In genomic region chr14:105016089-105016846, GRCm38 (mm10) we compare ENCODE assay signal across 14 mouse cellular contexts.
A peak's percentile ranks its signal among the peaks of the same experiment; 100 is the strongest.
DNase-seq lines count a peak whose midpoint lies in the region; ATAC-seq and TF ChIP-seq lines count a peak whose summit lies in the region.
"Had no signal": no experiment of that assay in that cellular context is flagged by ENCODE, and none has a peak within 500 bp of the region (broad histone marks: within the 10 kb centered on the region; RNA-seq: fewer than 3 reads in every experiment).

No protein-coding gene starts in this region.

- DNase-seq in kidney, postnatal 25 days, result no peak
- peak; percentile 53 for DNase-seq in embryonic facial prominence, embryonic 14.5 days (ENCODE audit: low spot score)
- peak; percentile 63 for DNase-seq in mesoderm, embryonic 11.5 days (ENCODE audit: low read depth, low spot score)
- peak; percentile 70 for DNase-seq in retina, postnatal 1 day
- DNase-seq in right cerebral cortex, postnatal 36 days (ENCODE audit: low spot score in 2 of 2), result no peak
- no peak for DNase-seq in left cerebral cortex, adult 9 months (ENCODE audit: low spot score in 2 of 2)
- DNase-seq: cerebellum, adult 11-12 months; heart, postnatal 14 days; liver, embryonic 13.5 days; right cerebral cortex, postnatal 25 days had no signal

- peak; percentile 72 for ATAC-seq in kidney, embryonic 16.5 days (ENCODE audit: low FRiP score, low TSS enrichment)
- ATAC-seq in embryonic facial prominence, embryonic 14.5 days (ENCODE audit: low read depth), result peak; percentile 83
- ATAC-seq in intestine, postnatal 0 days, result no peak
- ATAC-seq: activated CD4-positive, CD25-positive, alpha-beta regulatory T cell, adult 4 months had no signal

- H3K27ac ChIP-seq in kidney, embryonic 16.5 days (ENCODE audit: low read length), result no peak overlapping the region
- no peak overlapping the region for H3K27ac ChIP-seq in embryonic facial prominence, embryonic 14.5 days (replicated peaks; ENCODE audit: low read depth, low read length)
- H3K27ac ChIP-seq in intestine, postnatal 0 days (ENCODE audit: low read depth, low read length), result no peak overlapping the region
- H3K27ac ChIP-seq: layer of hippocampus, adult 2 months; liver, embryonic 13.5 days had no signal

- H3K4me1 ChIP-seq in kidney, embryonic 16.5 days (ENCODE audit: insufficient read depth, low read length), result no peaks in the 10 kb centered on the region
- no peaks in the 10 kb centered on the region for H3K4me1 ChIP-seq in embryonic facial prominence, embryonic 14.5 days (ENCODE audit: control insufficient read depth, insufficient read depth, low read length)
- H3K4me1 ChIP-seq in intestine, postnatal 0 days (replicated peaks; ENCODE audit: control insufficient read depth, insufficient read depth, low read length), result no peaks in the 10 kb centered on the region
- H3K4me1 ChIP-seq: liver, embryonic 13.5 days had no signal

- H3K9me3 ChIP-seq in kidney, embryonic 16.5 days (ENCODE audit: low read length), result no peaks in the 10 kb centered on the region
- no peaks in the 10 kb centered on the region for H3K9me3 ChIP-seq in embryonic facial prominence, embryonic 14.5 days (ENCODE audit: control insufficient read depth, low read length)
- H3K9me3 ChIP-seq in intestine, postnatal 0 days (ENCODE audit: control insufficient read depth), result no peaks in the 10 kb centered on the region
- H3K9me3 ChIP-seq: liver, embryonic 13.5 days had no signal

- no peak overlapping the region for H3K4me3 ChIP-seq in kidney, embryonic 16.5 days (ENCODE audit: low read length)
- no peak overlapping the region for H3K4me3 ChIP-seq in embryonic facial prominence, embryonic 14.5 days (ENCODE audit: low read depth, low read length)
- no peak overlapping the region for H3K4me3 ChIP-seq in intestine, postnatal 0 days (ENCODE audit: low read depth, low read length)
- H3K4me3 ChIP-seq: layer of hippocampus, adult 2 months; liver, embryonic 13.5 days had no signal

- peak overlapping the region; percentile 31 for H3K4me2 ChIP-seq in kidney, embryonic 16.5 days (replicated peaks; ENCODE audit: low read depth, low read length)
- H3K4me2 ChIP-seq in embryonic facial prominence, embryonic 14.5 days (ENCODE audit: low read depth, low read length), result no peak overlapping the region
- H3K4me2 ChIP-seq in intestine, postnatal 0 days (replicated peaks; ENCODE audit: low read depth), result no peak overlapping the region
- H3K4me2 ChIP-seq: liver, embryonic 13.5 days had no signal

- WGBS in kidney, embryonic 16.5 days, result 20% methylated on average over 17 of the region's 17 CpGs
- 31% methylated on average over 17 of the region's 17 CpGs for WGBS in embryonic facial prominence, embryonic 14.5 days
- 55% methylated on average over 17 of the region's 17 CpGs for WGBS in intestine, postnatal 0 days

- no peak for TF ChIP-seq CTCF in intestine, postnatal 0 days (IDR thresholded peaks at IDR 0.05; ENCODE audit: low read depth)

- H3K9ac ChIP-seq in kidney, embryonic 16.5 days (replicated peaks; ENCODE audit: low read length), result no peak overlapping the region
- no peak overlapping the region for H3K9ac ChIP-seq in embryonic facial prominence, embryonic 14.5 days (ENCODE audit: low read depth, low read length)
- H3K9ac ChIP-seq in intestine, postnatal 0 days (ENCODE audit: low read depth, low read length), result no peak overlapping the region
- H3K9ac ChIP-seq: liver, embryonic 13.5 days had no signal

- no peaks in the 10 kb centered on the region for H3K27me3 ChIP-seq in kidney, embryonic 16.5 days (ENCODE audit: insufficient read depth, low read length)
- H3K27me3 ChIP-seq in embryonic facial prominence, embryonic 14.5 days (replicated peaks; ENCODE audit: control insufficient read depth, insufficient read depth, low read length), result no peaks in the 10 kb centered on the region
- H3K27me3 ChIP-seq in intestine, postnatal 0 days (replicated peaks; ENCODE audit: control insufficient read depth, insufficient read depth, low read length), result no peaks in the 10 kb centered on the region
- H3K27me3 ChIP-seq: liver, embryonic 13.5 days had no signal

- H3K36me3 ChIP-seq in kidney, embryonic 16.5 days (ENCODE audit: insufficient read depth, low read length), result no peaks in the 10 kb centered on the region
- H3K36me3 ChIP-seq in embryonic facial prominence, embryonic 14.5 days (ENCODE audit: control insufficient read depth, insufficient read depth, low read length), result no peaks in the 10 kb centered on the region
- H3K36me3 ChIP-seq in intestine, postnatal 0 days (ENCODE audit: control insufficient read depth, insufficient read depth), result no peaks in the 10 kb centered on the region
- H3K36me3 ChIP-seq: liver, embryonic 13.5 days had no signal

Comparison
In these comparisons a context has a peak if more than half of its experiments do, and no peak if none do; other contexts are left out.
1. DNase-seq: peak in embryonic facial prominence, embryonic 14.5 days (single experiment), mesoderm, embryonic 11.5 days (single experiment) and retina, postnatal 1 day (single experiment); none in kidney, postnatal 25 days (0 of 2), right cerebral cortex, postnatal 36 days (0 of 2) and left cerebral cortex, adult 9 months (0 of 2).